Mouse (Mus musculus) forebrain, postnatal 0 days (tissue): ENCODE measurements around the gene Ncoa1. TPM values are rescaled to one million over a fixed set of nuclear protein-coding genes. Genes with fewer than 3 reads are reported as not detected.
A peak's percentile ranks its signal among the peaks of the same experiment; 100 is the strongest.

ENCODE experiments used
- ATAC-seq: fragments of 200-750 bp; cut with Nextera tagmentation; 2 replicates; pipeline ENCODE4 v1.8.0; 2017; ENCODE audit warnings: mild to moderate bottlenecking, moderate library complexity
- DNase-seq: peaks from one replicate; pipeline ENCODE4 v3.0.0-alpha.2; 2015
- H3K27ac ChIP-seq: fragments of 300-500 bp; sonication (generic); 2 replicates; pipeline ENCODE4 v1.5.1; 2014; ENCODE audit warnings: low read depth, mild to moderate bottlenecking, antibody characterized with exemption, low read length, moderate library complexity, mixed read lengths
- H3K27me3 ChIP-seq: fragments of 300-500 bp; sonication (generic); 2 replicates; pipeline ENCODE4 v1.6.1; 2014; ENCODE audit warnings: mild to moderate bottlenecking, low read length, mixed read lengths; ENCODE audit not compliant: insufficient read depth
- H3K36me3 ChIP-seq: fragments of 300-500 bp; sonication (generic); 2 replicates; pipeline ENCODE4 v1.6.1; 2014; ENCODE audit warnings: mild to moderate bottlenecking, moderate library complexity; ENCODE audit not compliant: insufficient read depth
- H3K4me1 ChIP-seq: fragments of 300-500 bp; sonication (generic); 2 replicates; pipeline ENCODE4 v1.6.1; 2014; ENCODE audit warnings: antibody characterized with exemption; ENCODE audit not compliant: insufficient read depth
- H3K4me2 ChIP-seq: fragments of 300-500 bp; sonication (generic); 2 replicates; pipeline ENCODE4 v1.6.1; 2014; ENCODE audit warnings: low read depth, mild to moderate bottlenecking, moderate library complexity
- H3K4me3 ChIP-seq: fragments of 300-500 bp; sonication (generic); 2 replicates; pipeline ENCODE4 v1.5.1; 2014; ENCODE audit warnings: low read depth, low read length, mixed read lengths
- H3K9ac ChIP-seq: fragments of 300-500 bp; sonication (generic); 2 replicates; pipeline ENCODE4 v1.6.1; 2014; ENCODE audit warnings: mild to moderate bottlenecking
- H3K9me3 ChIP-seq: fragments of 300-500 bp; sonication (generic); 2 replicates; pipeline ENCODE4 v1.6.1; 2016; ENCODE audit warnings: low read length
- CTCF ChIP-seq: sonication (generic); IDR thresholded peaks from 2 replicates; pipeline ENCODE4 v1.5.1; 2016; ENCODE audit warnings: antibody characterized with exemption, control low read depth, low read depth
- WGBS: fragments of 180-500 bp; shearing (Covaris S2); extraction: QIAGEN DNeasy Blood & Tissue Kit; methylation state at CpG from one replicate; pipeline ENCODE4 v1.1.7; 2014; 5-methylcytosine and 5-hydroxymethylcytosine counted together
- polyA plus RNA-seq: library from polyadenylated mRNA; unstranded; fragments of >200 nt; fragmentation: Nextera tagmentation; extraction: Ambion mirVana; gene quantifications from 2 replicates; pipeline ENCODE4 v1.2.1, GENCODE M21; 2015
- total RNA-seq: library from RNA; depleted of rRNA; stranded (reverse); fragments of >200 nt; gene quantifications from 2 replicates; pipeline ENCODE4 v1.2.3, GENCODE M21; 2014

The Ncoa1 gene
- total and polyA plus RNA-seq, 2 experiments from 2014 or later = 20.2 to 46.1 TPM

DNA sequence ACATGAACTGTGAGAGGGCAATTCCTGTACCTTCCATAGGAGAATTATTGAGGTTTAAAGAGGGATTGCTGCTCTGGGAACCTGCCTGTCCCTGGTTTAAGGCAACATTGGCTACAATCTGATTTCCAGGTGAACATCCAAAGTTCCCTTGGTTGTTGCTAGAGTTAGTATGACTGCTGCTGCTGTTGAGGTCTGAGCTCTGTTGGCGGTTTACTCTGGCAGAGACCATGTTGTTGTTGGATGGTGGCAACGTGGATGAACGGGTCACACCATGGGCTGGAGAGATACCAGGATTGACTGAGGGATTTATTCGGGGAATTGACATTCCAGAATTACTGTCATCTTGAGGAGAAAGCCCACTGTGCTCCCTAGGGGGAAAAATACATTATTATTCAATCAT lies 181.1 kb downstream of the Ncoa1 start:
- Histone ChIP-seq H3K4me3 (no peak overlapping the region), H3K9me3 (no peaks in the 10 kb centered on the region), H3K9ac (no peak overlapping the region), H3K4me2 (no peak overlapping the region), H3K36me3 (peaks cover 25% of the 10 kb centered on the region), H3K27me3 (no peaks in the 10 kb centered on the region), H3K27ac (no peak overlapping the region), H3K4me1 (no peaks in the 10 kb centered on the region)
- no peak for ATAC-seq
- no peak for DNase-seq
- 86% methylated on average over 4 of the region's 4 CpGs for WGBS
- TF ChIP-seq CTCF = no peak

DNA sequence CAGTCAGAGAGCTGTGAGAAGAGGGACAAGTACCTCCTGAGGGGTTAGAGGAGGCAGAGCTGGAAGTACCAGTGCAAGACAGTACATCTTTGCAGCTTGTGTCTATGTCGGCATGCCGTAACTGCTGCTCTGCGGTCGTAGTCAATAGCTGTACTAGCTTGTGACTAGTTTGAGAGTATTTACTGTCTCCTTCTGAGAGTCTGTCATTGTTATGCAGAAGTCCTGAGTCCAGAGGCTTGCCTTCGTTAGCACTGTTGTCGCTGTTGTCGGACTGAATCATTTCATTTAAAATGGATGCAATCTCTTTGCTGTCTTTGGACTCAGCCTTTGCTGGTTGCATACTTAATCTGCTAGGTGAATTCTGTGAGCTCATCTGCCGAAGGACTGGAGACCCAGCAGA lies 181.7 kb downstream of the Ncoa1 start:
- DNase-seq = no peak
- H3K4me2 ChIP-seq = no peak overlapping the region
- no peaks in the 10 kb centered on the region for H3K27me3 ChIP-seq
- H3K4me3 ChIP-seq = no peak overlapping the region
- no peaks in the 10 kb centered on the region for H3K4me1 ChIP-seq
- no peak for TF ChIP-seq CTCF
- no peak overlapping the region for H3K27ac ChIP-seq
- H3K36me3 ChIP-seq = peaks cover 29% of the 10 kb centered on the region
- 57% methylated on average over 8 of the region's 8 CpGs for WGBS
- H3K9ac ChIP-seq = no peak overlapping the region
- ATAC-seq = no peak
- H3K9me3 ChIP-seq = no peaks in the 10 kb centered on the region

DNA sequence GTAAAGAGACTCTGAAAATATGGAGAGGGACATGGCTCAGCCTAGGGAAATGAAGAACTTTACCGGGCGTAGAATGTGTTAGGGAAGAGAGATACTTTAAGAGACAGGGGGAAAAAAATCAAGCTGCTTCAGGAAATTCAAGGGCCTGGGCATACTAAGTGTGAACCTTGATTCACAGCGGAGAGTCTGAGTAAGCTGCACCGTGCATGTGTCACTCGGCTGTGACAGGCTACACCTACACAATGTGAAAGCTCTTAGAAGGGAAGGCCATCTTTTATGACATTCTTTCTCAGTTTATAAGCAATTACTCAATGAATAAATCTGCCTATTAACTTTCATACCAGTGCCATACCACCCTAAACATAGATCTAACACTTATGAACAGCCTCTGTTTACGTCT lies 183.2 kb downstream of the Ncoa1 start:
- 91% methylated on average over 6 of the region's 6 CpGs for WGBS
- DNase-seq = no peak
- H3K4me2 ChIP-seq = no peak overlapping the region
- no peak for TF ChIP-seq CTCF
- H3K9me3 ChIP-seq = no peaks in the 10 kb centered on the region
- H3K9ac ChIP-seq = no peak overlapping the region
- no peaks in the 10 kb centered on the region for H3K4me1 ChIP-seq
- no peak for ATAC-seq
- peaks cover 29% of the 10 kb centered on the region for H3K36me3 ChIP-seq
- no peak overlapping the region for H3K27ac ChIP-seq
- no peaks in the 10 kb centered on the region for H3K27me3 ChIP-seq
- H3K4me3 ChIP-seq = no peak overlapping the region

DNA sequence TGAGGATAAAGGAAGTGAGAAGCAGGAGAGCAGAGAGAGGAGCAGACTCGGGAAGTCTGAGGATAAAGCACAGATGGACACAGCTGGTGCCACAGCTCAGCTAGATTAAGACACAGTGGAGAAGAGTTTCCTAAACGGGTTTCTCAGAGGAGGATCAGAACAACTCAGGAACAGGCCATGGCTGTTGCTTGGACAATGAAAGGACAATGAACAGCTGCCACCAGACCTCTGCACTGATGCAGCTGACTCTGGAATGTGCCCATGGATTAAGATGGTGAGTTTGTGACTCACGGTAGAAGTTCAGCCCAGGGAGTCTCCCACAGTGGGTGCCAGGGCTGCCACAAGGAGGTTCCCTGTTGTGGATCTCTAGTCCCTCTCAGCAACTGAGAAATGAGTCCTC lies 191.8 kb downstream of the Ncoa1 start:
- no peaks in the 10 kb centered on the region for H3K4me1 ChIP-seq
- H3K9ac ChIP-seq = no peak overlapping the region
- no peak overlapping the region for H3K4me2 ChIP-seq
- DNase-seq (no peak), ATAC-seq (no peak)
- peaks cover 11% of the 10 kb centered on the region for H3K36me3 ChIP-seq
- TF ChIP-seq CTCF = no peak
- H3K27ac ChIP-seq = 0 out of 2 replicates have a peak overlapping the region, but pooled peaks have one; percentile 21
- no peak overlapping the region for H3K4me3 ChIP-seq
- no peaks in the 10 kb centered on the region for H3K27me3 ChIP-seq
- WGBS = 22% methylated on average over 3 of the region's 3 CpGs
- H3K9me3 ChIP-seq = no peaks in the 10 kb centered on the region

DNA sequence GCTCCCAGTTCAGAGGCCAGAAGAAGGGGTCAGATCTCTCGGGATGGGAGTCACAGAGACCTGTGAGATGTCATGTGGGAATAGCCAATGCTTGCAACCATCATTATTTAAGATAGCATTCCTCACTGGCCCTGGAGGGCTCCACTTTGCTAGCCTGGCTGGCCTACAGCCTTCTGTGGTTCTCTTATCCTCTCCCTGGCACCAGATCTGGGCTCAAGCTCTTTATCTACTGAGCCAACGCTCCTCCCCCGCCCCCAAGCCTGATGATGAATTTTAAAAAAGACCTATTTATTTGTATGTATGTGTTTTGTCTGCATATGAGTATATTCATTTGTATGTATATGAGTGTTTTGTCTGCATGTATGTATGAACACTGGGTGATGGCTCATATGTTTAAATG lies 197.1 kb downstream of the Ncoa1 start:
- Histone ChIP-seq H3K4me3 (no peak overlapping the region), H3K36me3 (peaks cover 15% of the 10 kb centered on the region), H3K27me3 (no peaks in the 10 kb centered on the region), H3K9me3 (no peaks in the 10 kb centered on the region), H3K27ac (no peak overlapping the region), H3K4me1 (no peaks in the 10 kb centered on the region), H3K4me2 (no peak overlapping the region), H3K9ac (no peak overlapping the region)
- no peak for TF ChIP-seq CTCF
- WGBS = 92% methylated on average over 3 of the region's 3 CpGs
- ATAC-seq (no peak), DNase-seq (no peak)

DNA sequence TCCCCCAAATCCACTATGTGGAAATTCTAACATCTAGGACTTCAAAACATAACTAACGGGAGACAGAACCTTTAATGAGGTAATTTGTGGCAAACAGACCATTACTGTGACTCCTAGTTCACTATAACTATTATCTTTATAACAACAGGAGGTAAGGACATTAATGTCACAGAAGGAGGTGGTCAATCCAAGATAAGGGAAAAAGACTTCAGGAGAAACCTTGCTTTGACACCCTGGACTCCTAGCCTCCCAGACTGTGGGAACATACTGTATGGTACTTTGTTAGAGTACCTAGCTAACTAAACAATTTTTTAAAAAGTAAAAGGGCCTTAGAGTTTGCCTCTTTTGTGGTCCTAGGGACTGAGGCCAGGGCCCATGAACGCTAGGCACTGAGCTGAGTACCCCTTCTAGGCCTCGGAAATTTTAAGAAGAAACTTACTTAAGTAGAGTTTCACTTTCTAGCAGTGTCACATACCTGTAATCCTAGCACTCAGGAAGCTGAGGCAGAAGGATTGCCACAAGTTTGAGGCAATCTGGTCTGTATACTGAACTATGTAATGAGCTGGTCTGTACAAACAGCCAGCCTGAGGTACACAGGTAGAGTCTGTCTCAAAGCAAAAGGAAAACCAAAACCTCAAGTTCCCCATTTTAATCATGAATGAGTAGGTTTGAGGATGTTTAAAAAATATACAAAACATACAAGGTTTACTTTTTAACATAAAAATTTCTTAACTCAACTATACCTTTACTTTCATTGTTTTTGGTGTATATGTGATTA lies 197.8 kb downstream of the Ncoa1 start:
- WGBS = 84% methylated on average over 3 of the region's 3 CpGs
- Histone ChIP-seq H3K4me1 (no peaks in the 10 kb centered on the region), H3K4me3 (no peak overlapping the region), H3K36me3 (peaks cover 18% of the 10 kb centered on the region), H3K9ac (no peak overlapping the region), H3K27me3 (no peaks in the 10 kb centered on the region), H3K27ac (no peak overlapping the region), H3K9me3 (no peaks in the 10 kb centered on the region), H3K4me2 (no peak overlapping the region)
- TF ChIP-seq CTCF = no peak
- DNase-seq (no peak), ATAC-seq (no peak)

DNA sequence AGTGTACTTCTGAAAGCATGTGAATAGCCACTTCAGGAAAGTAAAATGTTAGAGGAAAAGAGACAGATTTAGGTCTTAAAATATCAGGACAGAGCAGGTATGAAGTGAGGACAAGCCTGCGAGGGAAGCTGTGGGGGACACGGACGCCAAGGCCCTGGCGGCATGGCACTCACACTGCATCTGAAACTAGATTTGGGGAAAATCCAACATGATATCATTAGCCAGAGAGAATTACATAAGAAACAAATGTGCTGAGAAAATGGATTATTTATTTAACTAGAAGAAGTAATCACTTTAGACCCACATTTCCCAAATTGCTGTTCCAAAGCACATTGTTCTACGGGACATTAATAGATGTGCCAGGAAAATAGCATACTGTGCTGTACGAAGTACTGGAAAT lies 205.9 kb downstream of the Ncoa1 start:
- H3K9ac ChIP-seq = no peak overlapping the region
- no peak overlapping the region for H3K4me3 ChIP-seq
- H3K36me3 ChIP-seq = peaks cover 48% of the 10 kb centered on the region
- H3K4me1 ChIP-seq = no peaks in the 10 kb centered on the region
- no peak for ATAC-seq
- H3K27ac ChIP-seq = no peak overlapping the region
- no peak for DNase-seq
- no peaks in the 10 kb centered on the region for H3K9me3 ChIP-seq
- no peak overlapping the region for H3K4me2 ChIP-seq
- no peak for TF ChIP-seq CTCF
- no peaks in the 10 kb centered on the region for H3K27me3 ChIP-seq
- 55% methylated on average over 6 of the region's 6 CpGs for WGBS
